Mouse (Mus musculus): ENCODE measurements around the gene Lhcgr.

DNA sequence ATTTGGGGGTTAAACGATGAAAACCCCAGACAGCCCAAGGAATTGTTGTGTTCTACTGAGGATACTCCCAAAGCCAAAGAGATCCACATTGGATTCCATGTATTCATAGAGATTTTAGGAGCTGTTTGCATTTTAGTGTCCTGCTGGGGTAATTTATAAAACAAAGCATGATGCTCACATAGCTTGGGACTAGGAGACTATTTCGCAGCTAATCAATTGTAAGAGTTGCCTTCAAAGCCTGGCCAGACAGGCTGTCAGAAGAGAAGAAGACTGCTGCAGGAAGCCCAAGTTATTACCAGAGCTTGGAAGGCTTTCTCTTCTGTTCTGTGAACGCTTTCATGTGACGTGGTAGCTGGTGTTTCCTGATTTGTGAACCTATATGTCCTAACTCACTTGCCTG is 5.4 kb downstream of the Lhcgr start:
- TF ChIP-seq CTCF (IDR thresholded peaks at IDR 0.05), result no peak
- TF ChIP-seq EP300 (IDR thresholded peaks at IDR 0.05), result no peak

Data from lung, postnatal 0 days (tissue).